Mouse (Mus musculus) limb, embryonic 14.5 days (tissue): ENCODE data around the gene Tspan3. TPM values are rescaled to one million over a fixed set of nuclear protein-coding genes. Genes with fewer than 3 reads are reported as not detected.
A peak's percentile ranks its signal among the peaks of the same experiment; 100 is the strongest.

Experiments
- ATAC-seq: fragments of 200-750 bp; cut with Nextera tagmentation; 2 replicates; pipeline ENCODE4 v1.8.0; 2017; ENCODE audit warnings: low read depth, moderate number of reproducible peaks, moderate TSS enrichment; ENCODE audit not compliant: low FRiP score
- DNase-seq: peaks from one replicate; pipeline ENCODE4 v3.0.0-alpha.2; 2015; ENCODE audit warnings: low spot score
- H3K27ac ChIP-seq: fragments of 300-500 bp; sonication (generic); replicated peaks from 2 replicates; pipeline ENCODE4 v1.5.1; 2014; ENCODE audit warnings: low read depth, mild to moderate bottlenecking, low read length, moderate library complexity, mixed read lengths
- H3K27me3 ChIP-seq: fragments of 300-500 bp; sonication (generic); 2 replicates; pipeline ENCODE4 v1.6.1; 2014; ENCODE audit warnings: low read length, mixed read lengths; ENCODE audit not compliant: control insufficient read depth, insufficient read depth
- H3K36me3 ChIP-seq: fragments of 300-500 bp; sonication (generic); 2 replicates; pipeline ENCODE4 v1.6.1; 2014; ENCODE audit warnings: mild to moderate bottlenecking, low read length, moderate library complexity, mixed read lengths; ENCODE audit not compliant: control insufficient read depth, insufficient read depth
- H3K4me1 ChIP-seq: fragments of 300-500 bp; sonication (generic); 2 replicates; pipeline ENCODE4 v1.6.1; 2014; ENCODE audit warnings: antibody characterized with exemption, low read length, mixed read lengths; ENCODE audit not compliant: control insufficient read depth, insufficient read depth
- H3K4me2 ChIP-seq: fragments of 300-500 bp; sonication (generic); replicated peaks from 2 replicates; pipeline ENCODE4 v1.6.1; 2014; ENCODE audit warnings: low read depth, mild to moderate bottlenecking, low read length, moderate library complexity; ENCODE audit not compliant: severe bottlenecking
- H3K4me3 ChIP-seq: fragments of 300-500 bp; sonication (generic); replicated peaks from 2 replicates; pipeline ENCODE4 v1.5.1; 2014; ENCODE audit warnings: low read length
- H3K9ac ChIP-seq: fragments of 300-500 bp; sonication (generic); 2 replicates; pipeline ENCODE4 v1.6.1; 2014; ENCODE audit warnings: mild to moderate bottlenecking, low read depth, low read length, moderate library complexity; ENCODE audit not compliant: severe bottlenecking
- H3K9me3 ChIP-seq: fragments of 300-500 bp; sonication (generic); 2 replicates; pipeline ENCODE4 v1.6.1; 2016; ENCODE audit warnings: low read length; ENCODE audit not compliant: control insufficient read depth
- POLR2A ChIP-seq: fragments of 200-500 bp; IDR thresholded peaks from 2 replicates; pipeline ENCODE4 v1.8.0; 2012; ENCODE audit warnings: inconsistent platforms, mild to moderate bottlenecking, moderate library complexity, borderline replicate concordance; ENCODE audit not compliant: insufficient read depth, insufficient read length; ENCODE audit errors: extremely low read depth
- WGBS: fragments of 180-500 bp; shearing (Covaris S2); extraction: QIAGEN DNeasy Blood & Tissue Kit; methylation state at CpG from one replicate; pipeline ENCODE4 v1.1.7; 2014; 5-methylcytosine and 5-hydroxymethylcytosine counted together
- polyA plus RNA-seq, 2 experiments: library from polyadenylated mRNA; depleted of rRNA in 1 of 2; stranded (reverse) in 1 of 2; unstranded in 1 of 2; fragments of >200 nt; fragmentation: Nextera tagmentation in 1 of 2; extraction: Ambion mirVana in 1 of 2; gene quantifications; 2 replicates each; pipeline versions ENCODE4 v1.2.1 to v1.2.3; 2012 to 2014

Gene Tspan3
- polyA plus RNA-seq, 2 experiments = 359 to 516 TPM

GRCm38 (mm10) chr9:56205336-56205735 is 40.1 kb upstream of the Tspan3 start:
- ATAC-seq = no peak
- Histone ChIP-seq H3K9ac (no peak overlapping the region), H3K36me3 (peaks cover 15% of the 10 kb centered on the region), H3K27me3 (no peaks in the 10 kb centered on the region), H3K4me2 (no peak overlapping the region), H3K9me3 (no peaks in the 10 kb centered on the region), H3K4me1 (no peaks in the 10 kb centered on the region), H3K4me3 (no peak overlapping the region), H3K27ac (no peak overlapping the region)
- 76% methylated on average over 11 of the region's 11 CpGs for WGBS
- no peak for DNase-seq
- TF ChIP-seq POLR2A = no peak

GRCm38 (mm10) chr9:56204316-56204715 is 39.0 kb upstream of the Tspan3 start:
- H3K36me3 ChIP-seq = peaks cover 15% of the 10 kb centered on the region
- H3K4me3 ChIP-seq = no peak overlapping the region
- 94% methylated on average over 4 of the region's 4 CpGs for WGBS
- H3K27ac ChIP-seq = no peak overlapping the region
- H3K4me2 ChIP-seq = no peak overlapping the region
- H3K4me1 ChIP-seq = no peaks in the 10 kb centered on the region
- ATAC-seq (no peak), DNase-seq (no peak)
- H3K9me3 ChIP-seq = no peaks in the 10 kb centered on the region
- TF ChIP-seq POLR2A = no peak
- no peaks in the 10 kb centered on the region for H3K27me3 ChIP-seq
- H3K9ac ChIP-seq = no peak overlapping the region

GRCm38 (mm10) chr9:56200645-56201314 is 35.5 kb upstream of the Tspan3 start:
- TF ChIP-seq POLR2A = no peak
- no peaks in the 10 kb centered on the region for H3K27me3 ChIP-seq
- 36% methylated on average over 14 of the region's 14 CpGs for WGBS
- no peaks in the 10 kb centered on the region for H3K9me3 ChIP-seq
- no peak overlapping the region for H3K9ac ChIP-seq
- H3K4me1 ChIP-seq = no peaks in the 10 kb centered on the region
- H3K4me3 ChIP-seq = no peak overlapping the region
- no peak overlapping the region for H3K27ac ChIP-seq
- H3K36me3 ChIP-seq = peaks cover 7% of the 10 kb centered on the region
- DNase-seq = peak; percentile 91
- no peak overlapping the region for H3K4me2 ChIP-seq
- ATAC-seq = 0 out of 2 replicates have a peak, but pooled peaks have one; percentile 60

GRCm38 (mm10) chr9:56200200-56200599 is 34.9 kb upstream of the Tspan3 start:
- H3K27ac ChIP-seq = no peak overlapping the region
- ATAC-seq (no peak), DNase-seq (no peak)
- H3K9ac ChIP-seq = no peak overlapping the region
- no peak overlapping the region for H3K4me3 ChIP-seq
- 0 out of 2 replicates have a peak, but pooled peaks cover 4% of the 10 kb centered on the region for H3K36me3 ChIP-seq
- H3K27me3 ChIP-seq = no peaks in the 10 kb centered on the region
- no peaks in the 10 kb centered on the region for H3K9me3 ChIP-seq
- peaks cover 5% of the 10 kb centered on the region; the same call in 1 of the 2 replicates for H3K4me1 ChIP-seq
- no peak for TF ChIP-seq POLR2A
- 61% methylated on average over 2 of the region's 2 CpGs for WGBS
- no peak overlapping the region for H3K4me2 ChIP-seq

- 87% methylated on average over 4 of the region's 4 CpGs for WGBS
- Histone ChIP-seq H3K9me3 (no peaks in the 10 kb centered on the region), H3K4me2 (no peak overlapping the region), H3K4me3 (no peak overlapping the region), H3K27me3 (no peaks in the 10 kb centered on the region), H3K9ac (no peak overlapping the region), H3K36me3 (no peaks in the 10 kb centered on the region), H3K27ac (no peak overlapping the region), H3K4me1 (peaks cover 6% of the 10 kb centered on the region; the same call in 1 of the 2 replicates)
- ATAC-seq (no peak), DNase-seq (no peak)
- TF ChIP-seq POLR2A = no peak
Measured at GRCm38 (mm10) chr9:56196921-56197320, 31.6 kb upstream of the Tspan3 start.
